Mouse (Mus musculus): ENCODE data around the gene Zfp52. TPM values are rescaled to one million over a fixed set of nuclear protein-coding genes. Genes with fewer than 3 reads are reported as not detected.

Gene Zfp52
- polyA plus RNA-seq, 1 experiment: 0.73 TPM

GRCm38 (mm10) chr17:21531621-21532020, 3.7 kb upstream of the Zfp52 start:
- TF ChIP-seq CTCF (IDR thresholded peaks at IDR 0.05; ENCODE audit: borderline replicate concordance, control insufficient read depth, extremely low read depth, insufficient read depth, low read length, poor library complexity) (no peak), POLR2A (IDR thresholded peaks at IDR 0.05; ENCODE audit: control insufficient read depth, extremely low read depth, insufficient read depth, low read length, poor library complexity) (no peak)
- peak; percentile 3 for DNase-seq
- H3K27me3 ChIP-seq (ENCODE audit: control insufficient read depth, insufficient read depth, low read length): no peaks in the 10 kb centered on the region
- H3K27ac ChIP-seq (ENCODE audit: control insufficient read depth, insufficient read depth, low read length): peak overlapping the region; percentile 18; the same call in 1 of the 2 replicates
- 86% methylated on average over 5 of the region's 5 CpGs for WGBS
- H3K4me3 ChIP-seq (ENCODE audit: control insufficient read depth, insufficient read depth, low read length): no peak overlapping the region
- no peaks in the 10 kb centered on the region for H3K36me3 ChIP-seq (ENCODE audit: control insufficient read depth, insufficient read depth, low read length)
- peaks cover 18% of the 10 kb centered on the region for H3K4me1 ChIP-seq (replicated peaks; ENCODE audit: control insufficient read depth, insufficient read depth, low read length)

DNA sequence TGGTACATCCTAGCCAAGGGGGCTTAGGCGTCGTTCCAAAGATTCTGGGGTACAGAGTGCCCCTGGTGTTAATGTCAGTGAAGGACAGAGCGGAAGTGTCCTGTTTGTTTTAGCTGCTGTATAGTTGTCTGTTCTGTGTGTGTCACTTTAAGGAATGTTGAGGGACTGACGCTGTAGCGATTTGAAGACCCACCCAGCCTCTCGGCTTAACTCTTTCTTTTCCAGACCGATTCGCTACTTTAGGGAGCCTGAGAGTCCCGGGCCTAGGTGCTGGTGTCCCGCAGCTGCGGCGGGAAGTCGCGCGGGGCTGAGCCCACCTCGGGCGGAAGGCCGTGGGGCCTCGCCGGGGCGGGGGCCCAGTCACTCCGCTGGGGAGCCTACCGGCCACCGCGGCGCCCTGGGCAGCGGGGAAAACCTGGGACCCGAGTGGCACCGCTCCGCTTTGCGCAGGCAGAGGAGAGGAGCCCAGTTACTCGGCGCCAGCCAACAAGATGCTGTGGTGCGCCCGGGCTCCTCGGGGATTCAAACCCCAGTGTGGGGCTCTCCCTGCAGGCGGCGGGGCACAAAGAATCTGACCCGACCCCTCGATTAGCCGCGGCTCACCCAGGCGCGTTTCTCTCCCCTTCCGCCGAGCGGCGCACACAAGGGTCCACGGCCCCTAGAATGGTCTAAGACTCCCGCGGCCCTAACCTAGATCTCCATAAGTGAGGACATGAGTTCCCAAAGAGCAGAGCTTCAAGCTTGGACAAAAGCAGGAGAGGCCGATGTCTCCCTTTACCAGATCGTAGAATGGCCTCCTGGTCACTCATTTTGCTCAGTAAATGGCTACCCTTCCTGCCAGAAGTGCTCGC, 3.0 kb upstream of the Zfp52 start:
- DNase-seq: peak; percentile 63
- Histone ChIP-seq H3K36me3 (ENCODE audit: control insufficient read depth, insufficient read depth, low read length) (no peaks in the 10 kb centered on the region), H3K4me3 (ENCODE audit: control insufficient read depth, insufficient read depth, low read length) (peak overlapping the region; percentile 87), H3K27me3 (ENCODE audit: control insufficient read depth, insufficient read depth, low read length) (no peaks in the 10 kb centered on the region), H3K4me1 (replicated peaks; ENCODE audit: control insufficient read depth, insufficient read depth, low read length) (peaks cover 18% of the 10 kb centered on the region), H3K27ac (ENCODE audit: control insufficient read depth, insufficient read depth, low read length) (peak overlapping the region; percentile 18)
- 2% methylated on average over 54 of the region's 54 CpGs for WGBS
- TF ChIP-seq POLR2A (IDR thresholded peaks at IDR 0.05; ENCODE audit: control insufficient read depth, extremely low read depth, insufficient read depth, low read length, poor library complexity) (0 out of 2 replicates have a peak, but pooled peaks have one; percentile 23), CTCF (IDR thresholded peaks at IDR 0.05; ENCODE audit: borderline replicate concordance, control insufficient read depth, extremely low read depth, insufficient read depth, low read length, poor library complexity) (0 out of 2 replicates have a peak, but pooled peaks have one; percentile 18)

GRCm38 (mm10) chr17:21533961-21534360, 1.4 kb upstream of the Zfp52 start:
- WGBS: 100% methylated on average over 1 of the region's 1 CpGs
- H3K27ac ChIP-seq (ENCODE audit: control insufficient read depth, insufficient read depth, low read length): no peak overlapping the region
- H3K4me3 ChIP-seq (ENCODE audit: control insufficient read depth, insufficient read depth, low read length): no peak overlapping the region
- H3K27me3 ChIP-seq (ENCODE audit: control insufficient read depth, insufficient read depth, low read length): no peaks in the 10 kb centered on the region
- no peak for DNase-seq
- H3K4me1 ChIP-seq (replicated peaks; ENCODE audit: control insufficient read depth, insufficient read depth, low read length): peaks cover 18% of the 10 kb centered on the region
- H3K36me3 ChIP-seq (ENCODE audit: control insufficient read depth, insufficient read depth, low read length): no peaks in the 10 kb centered on the region
- TF ChIP-seq CTCF (IDR thresholded peaks at IDR 0.05; ENCODE audit: borderline replicate concordance, control insufficient read depth, extremely low read depth, insufficient read depth, low read length, poor library complexity) (no peak), POLR2A (IDR thresholded peaks at IDR 0.05; ENCODE audit: control insufficient read depth, extremely low read depth, insufficient read depth, low read length, poor library complexity) (no peak)

DNA sequence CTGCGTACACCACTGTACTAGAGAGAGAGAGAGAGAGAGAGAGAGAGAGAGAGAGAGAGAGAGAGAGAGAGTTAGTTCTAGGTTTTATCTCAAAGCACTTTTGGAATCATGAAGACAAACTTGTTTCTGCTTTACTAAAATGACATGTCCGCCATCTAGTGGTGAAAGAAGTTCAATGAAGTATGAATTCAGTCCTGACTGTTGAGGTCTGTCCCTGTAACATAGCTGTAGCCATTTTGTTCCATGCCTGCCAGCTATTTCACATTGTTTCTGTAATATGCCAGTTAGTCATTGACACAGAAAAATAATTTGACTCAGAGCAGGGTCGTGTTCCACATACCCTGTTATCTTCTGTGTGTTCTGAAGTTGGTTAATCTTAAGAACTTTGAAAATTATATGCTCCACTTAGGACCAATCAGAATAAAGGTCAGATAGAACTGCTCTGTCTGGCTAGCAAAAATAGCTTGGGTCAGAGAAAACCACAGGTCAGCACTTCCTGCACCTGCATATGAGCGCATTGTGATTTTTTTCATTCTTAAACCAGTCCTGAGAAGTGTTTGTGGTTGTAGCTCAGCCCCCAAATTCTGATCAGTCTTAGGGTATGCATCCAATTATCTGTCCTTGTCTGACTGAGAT, 761 bp upstream of the Zfp52 start:
- Histone ChIP-seq H3K4me1 (replicated peaks; ENCODE audit: control insufficient read depth, insufficient read depth, low read length) (peaks cover 18% of the 10 kb centered on the region), H3K36me3 (ENCODE audit: control insufficient read depth, insufficient read depth, low read length) (no peaks in the 10 kb centered on the region), H3K4me3 (ENCODE audit: control insufficient read depth, insufficient read depth, low read length) (no peak overlapping the region), H3K27ac (ENCODE audit: control insufficient read depth, insufficient read depth, low read length) (peak overlapping the region; percentile 20; the same call in 1 of the 2 replicates), H3K27me3 (ENCODE audit: control insufficient read depth, insufficient read depth, low read length) (no peaks in the 10 kb centered on the region)
- no peak for TF ChIP-seq CTCF (IDR thresholded peaks at IDR 0.05; ENCODE audit: borderline replicate concordance, control insufficient read depth, extremely low read depth, insufficient read depth, low read length, poor library complexity)
- no peak for TF ChIP-seq POLR2A (IDR thresholded peaks at IDR 0.05; ENCODE audit: control insufficient read depth, extremely low read depth, insufficient read depth, low read length, poor library complexity)
- 3% methylated on average over 4 of the region's 4 CpGs for WGBS
- peak; percentile 48 for DNase-seq

DNA sequence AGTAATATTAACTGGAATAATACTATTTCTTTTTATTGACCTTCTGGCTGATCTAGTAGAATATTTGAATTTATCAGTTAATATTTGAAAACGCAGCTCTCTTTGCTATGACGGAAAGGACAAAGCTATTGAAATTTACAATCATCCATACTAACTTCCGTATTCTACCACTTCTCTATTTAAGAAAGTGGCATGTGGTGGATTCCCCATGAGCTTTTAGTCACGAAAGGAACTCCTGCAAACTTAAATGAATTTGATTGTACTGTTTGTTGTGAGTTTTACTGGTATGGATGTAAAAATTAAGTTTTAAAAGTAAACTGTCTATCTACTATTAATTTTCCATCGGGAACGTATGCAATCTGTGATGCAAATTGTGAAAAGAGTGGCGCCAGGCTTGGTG, 757 bp downstream of the Zfp52 start:
- TF ChIP-seq POLR2A (IDR thresholded peaks at IDR 0.05; ENCODE audit: control insufficient read depth, extremely low read depth, insufficient read depth, low read length, poor library complexity) (no peak), CTCF (IDR thresholded peaks at IDR 0.05; ENCODE audit: borderline replicate concordance, control insufficient read depth, extremely low read depth, insufficient read depth, low read length, poor library complexity) (no peak)
- Histone ChIP-seq H3K4me3 (ENCODE audit: control insufficient read depth, insufficient read depth, low read length) (peak overlapping the region; percentile 48; the same call in 1 of the 2 replicates), H3K36me3 (ENCODE audit: control insufficient read depth, insufficient read depth, low read length) (no peaks in the 10 kb centered on the region), H3K27ac (ENCODE audit: control insufficient read depth, insufficient read depth, low read length) (no peak overlapping the region; the same call in 1 of the 2 replicates), H3K27me3 (ENCODE audit: control insufficient read depth, insufficient read depth, low read length) (no peaks in the 10 kb centered on the region), H3K4me1 (replicated peaks; ENCODE audit: control insufficient read depth, insufficient read depth, low read length) (peaks cover 18% of the 10 kb centered on the region)
- DNase-seq: no peak
- WGBS: 34% methylated on average over 7 of the region's 7 CpGs

DNA sequence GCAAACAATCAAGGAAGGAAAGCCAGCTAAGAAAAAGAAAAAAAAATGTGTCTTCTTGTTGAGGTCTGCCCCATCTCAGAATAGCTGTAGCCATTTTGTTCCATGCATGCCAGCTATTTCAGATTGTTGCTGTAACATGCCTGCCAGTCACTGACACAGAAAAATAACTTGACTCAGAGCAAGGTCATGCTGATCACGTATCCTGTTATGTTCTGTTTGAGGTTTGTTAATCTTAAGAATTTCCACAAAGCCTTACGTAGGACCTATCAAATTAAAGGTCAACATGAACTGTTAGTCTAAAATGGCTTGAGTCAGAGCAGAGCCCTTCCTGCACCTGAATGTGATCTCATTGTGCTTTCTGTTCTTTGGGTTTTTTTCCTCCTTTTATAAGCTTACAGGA, 1.3 kb downstream of the Zfp52 start:
- no peaks in the 10 kb centered on the region for H3K36me3 ChIP-seq (ENCODE audit: control insufficient read depth, insufficient read depth, low read length)
- no peaks in the 10 kb centered on the region for H3K27me3 ChIP-seq (ENCODE audit: control insufficient read depth, insufficient read depth, low read length)
- no peak for TF ChIP-seq CTCF (IDR thresholded peaks at IDR 0.05; ENCODE audit: borderline replicate concordance, control insufficient read depth, extremely low read depth, insufficient read depth, low read length, poor library complexity)
- TF ChIP-seq POLR2A (IDR thresholded peaks at IDR 0.05; ENCODE audit: control insufficient read depth, extremely low read depth, insufficient read depth, low read length, poor library complexity): no peak
- H3K4me1 ChIP-seq (replicated peaks; ENCODE audit: control insufficient read depth, insufficient read depth, low read length): peaks cover 17% of the 10 kb centered on the region
- H3K27ac ChIP-seq (ENCODE audit: control insufficient read depth, insufficient read depth, low read length): no peak overlapping the region
- no peak for DNase-seq
- 75% methylated on average over 2 of the region's 2 CpGs for WGBS
- no peak overlapping the region for H3K4me3 ChIP-seq (ENCODE audit: control insufficient read depth, insufficient read depth, low read length)
